Mouse (Mus musculus): ENCODE measurements at regions not wholly inside any gene's neighbourhood (a gene's known extent, or its start where the extent isn't known, plus 50 kb on each side); places are given as distances from the start of the nearest gene placed in this dataset.

GRCm38 (mm10) chr17:88173354-88174032, 108.4 kb upstream of the Fbxo11 start:
- TF ChIP-seq CTCF (IDR thresholded peaks at IDR 0.05; ENCODE audit: low read depth), result peak; percentile 31
- H3K27me3 ChIP-seq (ENCODE audit: insufficient read depth, low read length), result no peaks in the 10 kb centered on the region
- WGBS, result 51% methylated on average over 4 of the region's 4 CpGs

GRCm38 (mm10) chr17:88174242-88174679, 109.2 kb upstream of the Fbxo11 start:
- peak; percentile 84 for DNase-seq
- H3K27ac ChIP-seq (ENCODE audit: low read depth), result peak overlapping the region; percentile 88

More at GRCm38 (mm10) chr17:88173354-88174032, 108.4 kb upstream of the Fbxo11 start:
- Histone ChIP-seq H3K9ac (no peak overlapping the region), H3K36me3 (ENCODE audit: insufficient read depth) (no peaks in the 10 kb centered on the region), H3K4me1 (ENCODE audit: insufficient read depth) (0 out of 2 replicates have a peak, but pooled peaks cover 4% of the 10 kb centered on the region), H3K27ac (ENCODE audit: low read depth) (peak overlapping the region; percentile 43; the same call in 1 of the 2 replicates), H3K9me3 (ENCODE audit: low read depth, low read length) (no peaks in the 10 kb centered on the region; the same call in 1 of the 2 replicates), H3K4me3 (ENCODE audit: low read depth, low read length) (no peak overlapping the region), H3K4me2 (no peak overlapping the region)
- DNase-seq, result no peak
- ATAC-seq (ENCODE audit: insufficient read depth), result no peak

GRCm38 (mm10) chr17:88175951-88176623, 111.0 kb upstream of the Fbxo11 start:
- TF ChIP-seq CTCF (IDR thresholded peaks at IDR 0.05; ENCODE audit: low read depth), result no peak
- Histone ChIP-seq H3K4me2 (no peak overlapping the region), H3K4me3 (ENCODE audit: low read depth, low read length) (no peak overlapping the region), H3K27ac (ENCODE audit: low read depth) (no peak overlapping the region), H3K4me1 (ENCODE audit: insufficient read depth) (0 out of 2 replicates have a peak, but pooled peaks cover 4% of the 10 kb centered on the region), H3K9me3 (ENCODE audit: low read depth, low read length) (no peaks in the 10 kb centered on the region; the same call in 1 of the 2 replicates), H3K36me3 (ENCODE audit: insufficient read depth) (no peaks in the 10 kb centered on the region), H3K27me3 (ENCODE audit: insufficient read depth, low read length) (no peaks in the 10 kb centered on the region), H3K9ac (no peak overlapping the region)
- no peak for DNase-seq
- 69% methylated on average over 4 of the region's 4 CpGs for WGBS
- no peak for ATAC-seq (ENCODE audit: insufficient read depth)

More at GRCm38 (mm10) chr17:88174242-88174679, 109.2 kb upstream of the Fbxo11 start:
- Histone ChIP-seq H3K27me3 (ENCODE audit: insufficient read depth, low read length) (no peaks in the 10 kb centered on the region), H3K9me3 (ENCODE audit: low read depth, low read length) (no peaks in the 10 kb centered on the region; the same call in 1 of the 2 replicates), H3K9ac (no peak overlapping the region), H3K36me3 (ENCODE audit: insufficient read depth) (no peaks in the 10 kb centered on the region), H3K4me2 (peak overlapping the region; percentile 51), H3K4me1 (ENCODE audit: insufficient read depth) (0 out of 2 replicates have a peak, but pooled peaks cover 4% of the 10 kb centered on the region), H3K4me3 (ENCODE audit: low read depth, low read length) (peak overlapping the region; percentile 12; the same call in 1 of the 2 replicates)
- 16% methylated on average over 10 of the region's 10 CpGs for WGBS
- peak; percentile 90 for ATAC-seq (ENCODE audit: insufficient read depth)
- TF ChIP-seq CTCF (IDR thresholded peaks at IDR 0.05; ENCODE audit: low read depth), result no peak

- no peak overlapping the region for H3K9ac ChIP-seq
- no peak overlapping the region for H3K4me2 ChIP-seq
- ATAC-seq (ENCODE audit: insufficient read depth) (no peak), DNase-seq (no peak)
- no peak overlapping the region for H3K27ac ChIP-seq (ENCODE audit: low read depth)
- no peaks in the 10 kb centered on the region for H3K9me3 ChIP-seq (ENCODE audit: low read depth, low read length)
- H3K4me1 ChIP-seq (ENCODE audit: insufficient read depth), result no peaks in the 10 kb centered on the region
- H3K36me3 ChIP-seq (ENCODE audit: insufficient read depth), result no peaks in the 10 kb centered on the region
- H3K4me3 ChIP-seq (ENCODE audit: low read depth, low read length), result no peak overlapping the region
- no peaks in the 10 kb centered on the region for H3K27me3 ChIP-seq (ENCODE audit: insufficient read depth, low read length)
- 77% methylated on average over 5 of the region's 5 CpGs for WGBS
- TF ChIP-seq CTCF (IDR thresholded peaks at IDR 0.05; ENCODE audit: low read depth), result no peak
Measured at GRCm38 (mm10) chr17:88190735-88191134, 125.6 kb upstream of the Fbxo11 start.

GRCm38 (mm10) chr17:88191444-88191843, 126.4 kb upstream of the Fbxo11 start:
- no peak overlapping the region for H3K27ac ChIP-seq (ENCODE audit: low read depth)
- no peak for ATAC-seq (ENCODE audit: insufficient read depth)
- H3K4me2 ChIP-seq, result no peak overlapping the region
- no peak overlapping the region for H3K9ac ChIP-seq
- WGBS, result 73% methylated on average over 2 of the region's 2 CpGs
- DNase-seq, result no peak
- H3K9me3 ChIP-seq (ENCODE audit: low read depth, low read length), result no peaks in the 10 kb centered on the region
- no peak overlapping the region for H3K4me3 ChIP-seq (ENCODE audit: low read depth, low read length)
- H3K36me3 ChIP-seq (ENCODE audit: insufficient read depth), result no peaks in the 10 kb centered on the region
- no peaks in the 10 kb centered on the region for H3K4me1 ChIP-seq (ENCODE audit: insufficient read depth)
- H3K27me3 ChIP-seq (ENCODE audit: insufficient read depth, low read length), result no peaks in the 10 kb centered on the region
- TF ChIP-seq CTCF (IDR thresholded peaks at IDR 0.05; ENCODE audit: low read depth), result no peak

- H3K36me3 ChIP-seq (ENCODE audit: insufficient read depth), result no peaks in the 10 kb centered on the region
- no peaks in the 10 kb centered on the region for H3K4me1 ChIP-seq (ENCODE audit: insufficient read depth)
- H3K4me3 ChIP-seq (ENCODE audit: low read depth, low read length), result no peak overlapping the region
- H3K9me3 ChIP-seq (ENCODE audit: low read depth, low read length), result no peaks in the 10 kb centered on the region
- TF ChIP-seq CTCF (IDR thresholded peaks at IDR 0.05; ENCODE audit: low read depth), result no peak
- ATAC-seq (ENCODE audit: insufficient read depth) (no peak), DNase-seq (no peak)
- no peak overlapping the region for H3K27ac ChIP-seq (ENCODE audit: low read depth)
- no peak overlapping the region for H3K9ac ChIP-seq
- WGBS, result 89% methylated on average over 16 of the region's 16 CpGs
- H3K4me2 ChIP-seq, result no peak overlapping the region
- no peaks in the 10 kb centered on the region for H3K27me3 ChIP-seq (ENCODE audit: insufficient read depth, low read length)
Measured at GRCm38 (mm10) chr17:88191930-88192807, 127.1 kb upstream of the Fbxo11 start.

Measured in lung, embryonic 14.5 days (tissue).